Mouse (Mus musculus) stomach, postnatal 0 days (tissue): ENCODE measurements around the gene Adcy3. TPM values are rescaled to one million over a fixed set of nuclear protein-coding genes. Genes with fewer than 3 reads are reported as not detected.

ENCODE experiments used
- ATAC-seq: fragments of 200-750 bp; cut with Nextera tagmentation; 2 replicates; pipeline ENCODE4 v1.8.0; 2017; ENCODE audit not compliant: low FRiP score, low TSS enrichment
- DNase-seq: peaks from one replicate; pipeline ENCODE4 v3.0.0-alpha.2; 2016; ENCODE audit warnings: low spot score
- H3K27ac ChIP-seq: fragments of 300-500 bp; sonication (generic); replicated peaks from 2 replicates; pipeline ENCODE4 v1.5.1; 2014; ENCODE audit warnings: mild to moderate bottlenecking, control low read depth
- H3K27me3 ChIP-seq: fragments of 300-500 bp; sonication (generic); 2 replicates; pipeline ENCODE4 v1.6.1; 2014; ENCODE audit warnings: low read length; ENCODE audit not compliant: control insufficient read depth, insufficient read depth
- H3K36me3 ChIP-seq: fragments of 300-500 bp; sonication (generic); 2 replicates; pipeline ENCODE4 v1.6.1; 2014; ENCODE audit warnings: low read length, mixed read lengths; ENCODE audit not compliant: control insufficient read depth, insufficient read depth
- H3K4me1 ChIP-seq: fragments of 300-500 bp; sonication (generic); replicated peaks from 2 replicates; pipeline ENCODE4 v1.6.1; 2014; ENCODE audit warnings: antibody characterized with exemption; ENCODE audit not compliant: control insufficient read depth, insufficient read depth
- H3K4me2 ChIP-seq: fragments of 300-500 bp; sonication (generic); replicated peaks from 2 replicates; pipeline ENCODE4 v1.6.1; 2014; ENCODE audit warnings: low read depth, mild to moderate bottlenecking, control low read depth, moderate library complexity
- H3K4me3 ChIP-seq: fragments of 300-500 bp; sonication (generic); 2 replicates; pipeline ENCODE4 v1.5.1; 2014; ENCODE audit warnings: low read depth, low read length, control low read depth
- H3K9ac ChIP-seq: fragments of 300-500 bp; sonication (generic); 2 replicates; pipeline ENCODE4 v1.6.1; 2014; ENCODE audit warnings: mild to moderate bottlenecking, low read length, control low read depth, mixed read lengths
- H3K9me3 ChIP-seq: fragments of 300-500 bp; sonication (generic); 2 replicates; pipeline ENCODE4 v1.6.1; 2016; ENCODE audit warnings: low read length; ENCODE audit not compliant: control insufficient read depth
- CTCF ChIP-seq: IDR thresholded peaks from 2 replicates; pipeline ENCODE4 v1.5.1; 2016; ENCODE audit warnings: antibody characterized with exemption, low read depth, mild to moderate bottlenecking, moderate library complexity
- EP300 ChIP-seq: optimal IDR thresholded peaks from 2 replicates; pipeline ENCODE3; 2016; ENCODE audit warnings: antibody characterized with exemption
- WGBS: fragments of 180-500 bp; shearing (Covaris S2); extraction: QIAGEN DNeasy Blood & Tissue Kit; methylation state at CpG from one replicate; pipeline ENCODE4 v1.1.7; 2014; 5-methylcytosine and 5-hydroxymethylcytosine counted together
- polyA plus RNA-seq: library from polyadenylated mRNA; unstranded; fragments of >200 nt; fragmentation: Nextera tagmentation; extraction: Ambion mirVana; gene quantifications from 2 replicates; pipeline ENCODE4 v1.2.1, GENCODE M21; 2015

Adcy3 gene
- polyA plus RNA-seq, 1 experiment from 2014 or later, result 2.9 TPM

DNA sequence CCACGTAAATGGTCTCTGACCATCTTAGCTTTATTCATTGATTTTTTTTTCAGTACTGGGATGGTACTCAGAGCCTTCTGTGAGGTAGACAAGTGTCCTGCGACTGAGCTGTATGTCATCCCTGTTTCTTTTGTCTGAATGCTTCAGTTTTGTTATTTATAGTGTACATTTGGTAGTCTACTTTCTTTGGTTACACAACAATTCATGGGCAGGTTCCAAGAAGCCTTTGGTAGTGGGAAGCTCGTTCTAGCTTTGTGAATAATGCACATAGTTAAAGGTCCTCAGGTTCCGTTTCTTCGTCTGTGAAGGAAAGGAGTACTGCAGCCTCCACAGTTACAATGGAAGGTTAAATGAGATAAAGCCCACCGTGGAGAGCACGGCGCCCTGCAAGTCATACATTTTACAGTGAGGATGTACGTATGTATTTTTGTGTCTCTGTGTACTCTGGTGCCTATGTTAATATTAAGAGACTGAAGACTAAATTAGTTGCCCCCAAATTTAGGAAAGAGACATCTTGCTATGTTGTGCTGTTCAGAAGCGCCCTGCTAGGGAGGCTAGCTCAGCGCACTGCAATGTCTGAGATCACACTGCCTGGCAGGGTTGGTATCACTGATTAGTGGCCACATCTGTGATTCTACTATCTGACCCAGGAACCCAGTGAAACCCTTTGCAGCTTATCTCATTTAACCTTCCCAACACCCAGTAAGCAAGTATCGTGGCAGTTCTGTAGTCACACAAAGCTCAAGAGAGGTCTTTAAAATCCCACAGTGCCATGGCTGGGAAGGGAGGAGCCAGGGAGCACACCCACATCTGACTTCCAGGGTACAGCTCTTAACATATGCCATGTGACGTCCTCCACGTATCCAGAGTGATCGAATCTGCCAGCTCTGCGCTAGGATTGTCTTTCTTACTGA, 120.1 kb downstream of the Adcy3 start:
- no peaks in the 10 kb centered on the region for H3K4me1 ChIP-seq
- H3K36me3 ChIP-seq, result 0 out of 2 replicates have a peak, but pooled peaks cover 2% of the 10 kb centered on the region
- ATAC-seq (no peak), DNase-seq (no peak)
- H3K4me2 ChIP-seq, result no peak overlapping the region
- H3K27me3 ChIP-seq, result no peaks in the 10 kb centered on the region
- no peak overlapping the region for H3K27ac ChIP-seq
- H3K4me3 ChIP-seq, result no peak overlapping the region
- no peak for TF ChIP-seq CTCF
- no peak for TF ChIP-seq EP300
- 77% methylated on average over 16 of the region's 16 CpGs for WGBS
- no peaks in the 10 kb centered on the region for H3K9me3 ChIP-seq
- H3K9ac ChIP-seq, result no peak overlapping the region

Other genes with a start within 250 kb of the Adcy3 start
- gene Pomc, start 178.2 kb upstream of the Adcy3 start, polyA plus RNA-seq, result 0.96 and 1.2 TPM in 2 replicates
- gene Efr3b, start 94.2 kb upstream of the Adcy3 start, polyA plus RNA-seq, result 0.76 and 0.99 TPM in 2 replicates
- 1.6 and 1.7 TPM in 2 replicates for gene Dnajc27, start 50.5 kb upstream of the Adcy3 start, polyA plus RNA-seq
- 5.1 TPM in 2 replicates for gene Ptrhd1, start 100.9 kb downstream of the Adcy3 start, polyA plus RNA-seq
- gene Cenpo, start 101.2 kb downstream of the Adcy3 start, polyA plus RNA-seq, result 4.7 and 5.3 TPM in 2 replicates